Mouse (Mus musculus) frontal cortex, adult 2 months (tissue): ENCODE measurements at regions not wholly inside any gene's neighbourhood (a gene's known extent, or its start where the extent isn't known, plus 50 kb on each side); places are given as distances from the start of the nearest gene placed in this dataset.
A peak's percentile ranks its signal among the peaks of the same experiment; 100 is the strongest.

Source experiments
- DNase-seq, 2 experiments: peaks; one replicate each; pipeline ENCODE4 v3.0.0; 2022; ENCODE audit warnings: low spot score in 1 of 2; ENCODE audit errors: extremely low spot score in 1 of 2

GRCm38 (mm10) chr14:28626951-28627350, 122.4 kb downstream of the Wnt5a start:
- no peak for DNase-seq

DNA sequence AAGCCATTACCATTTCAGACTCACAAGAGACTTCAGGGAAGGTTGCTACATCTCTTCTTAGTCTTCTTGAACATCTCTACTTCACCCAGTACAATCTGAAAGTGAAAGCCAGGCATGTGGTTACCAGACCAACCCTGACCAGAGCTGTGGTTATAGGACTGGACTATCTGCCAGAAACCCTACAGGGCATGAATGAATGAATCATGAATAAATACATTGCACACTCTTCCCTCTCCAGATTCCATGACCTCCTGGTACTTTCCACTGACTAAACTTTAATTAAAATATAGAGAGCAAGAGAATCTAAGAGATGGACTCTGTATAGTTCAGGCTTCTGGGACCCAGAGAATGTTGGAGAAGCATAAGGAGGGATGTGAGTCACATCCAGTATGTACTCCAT, 130.6 kb downstream of the Wnt5a start:
- no peak for DNase-seq

DNA sequence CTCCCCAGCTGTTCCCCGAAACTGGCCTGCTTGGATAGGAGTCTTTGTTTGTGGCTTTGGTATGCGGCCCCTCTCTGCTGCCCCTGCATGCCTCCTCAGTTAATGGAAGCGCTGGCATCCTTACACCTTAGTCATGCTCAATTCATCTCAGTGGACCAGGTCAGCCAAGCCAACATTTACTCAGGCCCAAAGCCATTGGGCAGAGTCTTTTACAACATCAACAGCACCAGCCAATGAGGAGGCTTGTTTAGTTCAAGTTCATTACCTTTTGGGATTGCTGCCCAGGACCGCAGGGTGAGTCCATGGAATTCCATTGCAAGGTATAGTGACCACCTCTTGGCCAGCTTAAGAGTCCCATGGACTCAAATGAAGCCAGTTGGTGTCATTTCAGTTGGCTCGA, 134.5 kb downstream of the Wnt5a start:
- DNase-seq, result no peak

GRCm38 (mm10) chr14:28645807-28646206, 141.3 kb downstream of the Wnt5a start:
- DNase-seq, result no peak

DNA sequence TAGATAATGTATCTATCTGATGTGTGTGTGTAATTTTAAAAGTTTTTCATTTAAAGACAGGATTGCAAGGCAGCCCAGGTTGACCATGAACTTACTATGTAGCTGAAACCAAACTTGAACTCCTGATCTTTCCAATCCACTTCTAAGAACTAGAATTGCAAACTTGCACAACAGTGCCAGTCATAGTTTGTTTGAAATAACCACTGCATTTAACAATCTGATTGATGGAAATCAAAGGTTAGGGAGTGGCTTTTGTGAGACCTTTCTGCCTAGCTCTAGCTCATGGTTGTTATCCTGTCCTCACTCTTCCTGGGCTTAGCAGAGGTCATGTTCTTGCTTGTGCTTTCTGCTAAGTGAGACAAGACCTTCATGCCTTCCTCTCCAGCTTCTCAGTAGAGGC, 144.9 kb downstream of the Wnt5a start:
- no peak for DNase-seq

- DNase-seq, result no peak
These were observed 148.7 kb downstream of the Wnt5a start for GRCm38 (mm10) chr14:28653059-28653930.

DNA sequence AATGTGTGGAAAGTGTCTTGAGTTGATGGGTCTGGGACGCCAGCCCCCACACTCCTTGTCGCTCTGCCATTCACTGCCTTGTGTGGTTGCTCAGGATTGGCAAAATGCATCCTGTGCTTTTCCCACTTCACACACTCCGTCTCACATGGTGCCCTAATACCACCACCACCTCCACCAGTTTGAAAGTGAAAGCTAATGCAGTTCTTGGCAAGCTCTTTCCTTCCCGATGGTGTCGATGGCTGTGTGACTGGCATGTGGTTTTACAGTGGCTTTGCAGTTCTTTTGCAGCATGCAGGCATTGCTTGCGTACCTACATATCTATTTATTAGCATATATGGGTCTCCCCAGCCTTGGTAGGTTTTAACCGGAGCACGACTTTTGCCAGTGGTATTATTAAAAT, 152.7 kb downstream of the Wnt5a start:
- no peak for DNase-seq

GRCm38 (mm10) chr14:28660872-28661588, 156.5 kb downstream of the Wnt5a start:
- no peak for DNase-seq

- DNase-seq, result no peak
These were observed 158.8 kb downstream of the Wnt5a start for GRCm38 (mm10) chr14:28663316-28663715.

- DNase-seq, result no peak
These were observed 159.6 kb downstream of the Wnt5a start for GRCm38 (mm10) chr14:28664121-28664520.

DNA sequence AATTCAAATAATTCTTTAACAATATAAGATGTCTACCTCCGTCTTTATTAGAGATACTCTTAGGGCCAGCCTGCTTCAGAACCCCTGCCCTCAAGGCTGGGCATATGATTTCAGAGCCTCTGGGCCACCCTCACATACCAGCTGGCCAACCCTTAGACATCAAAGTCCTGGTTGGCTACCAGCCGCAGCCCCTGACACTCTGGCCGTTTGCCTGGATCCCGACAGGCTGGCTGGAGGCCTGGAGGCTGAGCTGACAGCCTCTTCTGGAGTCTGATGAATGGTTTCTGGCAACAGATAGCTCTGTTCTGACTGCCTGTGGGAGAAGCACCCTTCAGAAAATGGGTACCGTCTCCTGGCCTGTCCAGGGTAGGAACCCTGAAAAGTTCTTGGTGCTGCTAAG, 170.9 kb downstream of the Wnt5a start:
- peak in 1 of 2 experiments; percentile 53 for DNase-seq

GRCm38 (mm10) chr14:28699780-28700179, 195.2 kb downstream of the Wnt5a start:
- peak in 1 of 2 experiments; percentile 2 for DNase-seq

- DNase-seq, result no peak
These were observed 200.2 kb downstream of the Wnt5a start for GRCm38 (mm10) chr14:28704729-28705128.

DNA sequence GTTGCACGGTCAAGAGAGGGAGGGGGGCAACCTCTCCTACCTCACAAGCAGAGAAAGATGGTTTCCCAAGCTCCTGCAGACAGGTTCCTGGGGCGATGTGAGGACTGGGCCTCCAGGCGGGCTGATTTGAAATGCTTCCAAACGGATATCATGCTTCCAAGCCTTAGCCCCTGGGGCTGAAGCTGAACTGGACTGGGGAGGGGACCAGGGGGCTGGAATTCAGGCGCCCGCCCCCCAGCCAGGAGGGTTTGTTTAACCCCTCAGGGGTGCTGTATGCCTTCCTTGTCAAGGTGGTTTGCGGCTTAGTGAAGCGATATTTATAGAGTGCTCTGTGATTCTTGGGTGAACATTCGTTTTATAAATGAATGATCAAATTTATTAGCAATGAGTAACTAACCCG, 210.0 kb downstream of the Wnt5a start:
- no peak for DNase-seq

- DNase-seq, result peak in 1 of 2 experiments; percentile 6
These were observed 216.0 kb downstream of the Wnt5a start for GRCm38 (mm10) chr14:28720545-28720944.

- DNase-seq, result no peak
These were observed 221.1 kb downstream of the Wnt5a start for GRCm38 (mm10) chr14:28725666-28726065.

DNA sequence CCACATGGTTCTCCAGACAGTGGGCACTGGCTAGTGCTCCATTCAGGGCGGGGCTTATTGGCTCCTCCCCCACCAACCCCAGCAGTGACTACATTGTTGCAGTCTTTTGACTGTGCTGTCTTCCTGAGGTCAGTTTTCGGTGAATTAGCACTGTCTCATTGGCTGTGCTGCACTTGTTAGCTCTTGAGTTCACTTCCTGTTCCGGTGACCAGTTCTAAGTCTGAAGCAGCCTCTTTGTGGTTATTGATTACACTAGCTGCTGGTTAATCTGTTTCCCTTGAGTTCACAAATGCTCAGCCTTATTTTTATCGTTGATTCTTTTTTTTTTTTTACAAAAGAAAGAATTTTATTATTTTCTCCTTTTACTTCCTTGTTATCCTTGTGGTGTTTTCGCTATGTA, 228.9 kb downstream of the Wnt5a start:
- no peak for DNase-seq

GRCm38 (mm10) chr14:28735446-28735845, 230.9 kb downstream of the Wnt5a start:
- DNase-seq, result no peak

GRCm38 (mm10) chr14:28740076-28740475, 235.5 kb downstream of the Wnt5a start:
- no peak for DNase-seq

DNA sequence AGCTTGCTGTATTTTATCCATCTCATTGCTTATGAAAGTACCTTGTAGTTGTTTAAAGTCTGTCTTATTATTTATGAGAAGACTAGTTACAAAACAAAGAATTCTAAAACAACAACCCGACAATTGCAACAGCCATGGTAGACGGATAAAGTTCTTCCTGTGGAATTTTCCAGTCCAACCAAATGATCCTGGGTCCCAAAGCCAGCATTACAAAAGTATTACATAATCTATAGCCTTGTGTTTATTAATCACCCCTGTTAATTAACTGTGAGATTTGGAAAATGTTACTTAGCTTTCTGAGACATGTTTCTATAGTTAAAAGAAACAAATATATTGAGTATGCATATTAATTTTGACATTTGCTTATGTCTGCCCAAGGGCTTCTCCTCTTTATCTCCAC, 236.9 kb downstream of the Wnt5a start:
- DNase-seq, result no peak

DNA sequence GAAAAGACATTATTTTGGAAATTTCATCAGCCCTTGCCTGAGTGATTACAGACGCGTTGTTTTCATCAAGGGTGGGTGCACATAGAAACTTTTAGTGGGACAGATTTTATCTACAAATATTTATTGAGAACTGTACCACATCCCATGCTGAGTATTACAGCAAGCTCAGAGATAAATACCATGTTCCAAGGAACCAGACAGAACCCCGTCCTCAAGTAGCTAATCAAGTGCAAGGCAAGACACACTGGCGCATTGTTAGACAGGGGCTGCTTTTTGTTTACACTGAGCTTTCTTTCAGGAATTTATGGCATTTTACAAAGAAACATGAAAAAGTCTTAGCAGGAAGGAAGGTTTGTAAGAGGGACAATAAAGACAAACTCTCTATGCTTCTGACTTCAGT, 239.1 kb downstream of the Wnt5a start:
- DNase-seq, result no peak

DNA sequence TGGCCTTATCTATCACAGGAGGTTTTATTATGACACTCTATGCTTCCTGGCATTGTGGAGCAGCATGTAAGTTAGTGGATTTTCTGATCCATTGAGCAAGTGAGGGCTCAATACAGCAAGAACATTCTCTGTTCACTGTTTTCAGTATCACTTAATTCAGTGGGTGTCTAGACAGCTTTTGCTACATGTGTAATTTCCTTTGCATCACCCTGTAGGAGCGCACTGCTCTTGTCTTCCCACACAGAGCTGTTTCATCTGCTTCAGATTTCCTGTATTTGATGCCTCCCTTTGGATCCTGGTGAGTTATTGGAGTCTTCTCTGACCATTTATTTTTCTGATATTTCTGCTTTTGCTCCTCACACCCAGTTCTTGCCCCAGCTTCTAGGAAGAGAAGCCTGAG, 245.8 kb downstream of the Wnt5a start:
- DNase-seq, result peak in 1 of 2 experiments; percentile 49
